Mouse (Mus musculus) left cerebral cortex, adult 9 months (tissue): Measurements from ENCODE around the gene Arhgef15.

Source experiments
- DNase-seq, 2 experiments: peaks; one replicate each; pipeline ENCODE4 v3.0.0; 2022; ENCODE audit warnings: low spot score in 2 of 2

The Arhgef15 gene

GRCm38 (mm10) chr11:68914566-68914965, 42.7 kb downstream of the Arhgef15 start:
- no peak for DNase-seq

- DNase-seq, result no peak
Measured at GRCm38 (mm10) chr11:68911531-68912177, 45.6 kb downstream of the Arhgef15 start.

GRCm38 (mm10) chr11:68908846-68909503, 48.3 kb downstream of the Arhgef15 start:
- no peak for DNase-seq

GRCm38 (mm10) chr11:68907251-68907650, 50.0 kb downstream of the Arhgef15 start:
- DNase-seq, result no peak

GRCm38 (mm10) chr11:68906461-68906790, 50.9 kb downstream of the Arhgef15 start:
- no peak for DNase-seq

GRCm38 (mm10) chr11:68905665-68906460, 51.4 kb downstream of the Arhgef15 start:
- DNase-seq, result no peak

GRCm38 (mm10) chr11:68905138-68905531, 52.1 kb downstream of the Arhgef15 start:
- no peak for DNase-seq

GRCm38 (mm10) chr11:68904375-68905137, 52.7 kb downstream of the Arhgef15 start:
- peak in 1 of 2 experiments; percentile 88 for DNase-seq

GRCm38 (mm10) chr11:68903775-68904174, 53.5 kb downstream of the Arhgef15 start:
- no peak for DNase-seq

GRCm38 (mm10) chr11:68902823-68903222, 54.5 kb downstream of the Arhgef15 start:
- DNase-seq, result no peak

GRCm38 (mm10) chr11:68902367-68902766, 54.9 kb downstream of the Arhgef15 start:
- DNase-seq, result no peak

- no peak for DNase-seq
Measured at GRCm38 (mm10) chr11:68902047-68902364, 55.3 kb downstream of the Arhgef15 start.

GRCm38 (mm10) chr11:68901351-68902046, 55.8 kb downstream of the Arhgef15 start, which contains the start of gene Rpl26:
TSS of gene Rpl26 (plus strand) at chr11:68901583.
- DNase-seq, result peak; percentile 92 to 100

GRCm38 (mm10) chr11:68900519-68901350, 56.5 kb downstream of the Arhgef15 start:
- DNase-seq, result no peak

- DNase-seq, result no peak
Measured at GRCm38 (mm10) chr11:68899815-68900214, 57.5 kb downstream of the Arhgef15 start.

GRCm38 (mm10) chr11:68898790-68899189, 58.5 kb downstream of the Arhgef15 start:
- no peak for DNase-seq

- no peak for DNase-seq
Measured at GRCm38 (mm10) chr11:68897838-68898237, 59.4 kb downstream of the Arhgef15 start.

- peak in 1 of 2 experiments; percentile 32 for DNase-seq
Measured at GRCm38 (mm10) chr11:68897120-68897519, 60.2 kb downstream of the Arhgef15 start.

GRCm38 (mm10) chr11:68896247-68896646, 61.0 kb downstream of the Arhgef15 start:
- DNase-seq, result no peak

- DNase-seq, result no peak
Measured at GRCm38 (mm10) chr11:68893911-68894464, 63.3 kb downstream of the Arhgef15 start.
